Mouse (Mus musculus) thymus, adult 2 months (tissue): ENCODE measurements at regions not wholly inside any gene's neighbourhood (a gene's known extent, or its start where the extent isn't known, plus 50 kb on each side); places are given as distances from the start of the nearest gene placed in this dataset.

Experiments used
- CTCF ChIP-seq: fragments of 200-500 bp; IDR thresholded peaks from 2 replicates; pipeline ENCODE4 v1.5.1; 2012; ENCODE audit warnings: mild to moderate bottlenecking, control low read depth, low read length, moderate library complexity, borderline replicate concordance; ENCODE audit not compliant: control insufficient read depth, poor library complexity, insufficient read depth; ENCODE audit errors: extremely low read depth
- POLR2A ChIP-seq: fragments of 200-500 bp; IDR thresholded peaks from 2 replicates; pipeline ENCODE4 v1.6.1; 2012; ENCODE audit warnings: mild to moderate bottlenecking, low read length, control low read depth, moderate library complexity; ENCODE audit not compliant: control insufficient read depth, poor library complexity, insufficient read depth; ENCODE audit errors: extremely low read depth

DNA sequence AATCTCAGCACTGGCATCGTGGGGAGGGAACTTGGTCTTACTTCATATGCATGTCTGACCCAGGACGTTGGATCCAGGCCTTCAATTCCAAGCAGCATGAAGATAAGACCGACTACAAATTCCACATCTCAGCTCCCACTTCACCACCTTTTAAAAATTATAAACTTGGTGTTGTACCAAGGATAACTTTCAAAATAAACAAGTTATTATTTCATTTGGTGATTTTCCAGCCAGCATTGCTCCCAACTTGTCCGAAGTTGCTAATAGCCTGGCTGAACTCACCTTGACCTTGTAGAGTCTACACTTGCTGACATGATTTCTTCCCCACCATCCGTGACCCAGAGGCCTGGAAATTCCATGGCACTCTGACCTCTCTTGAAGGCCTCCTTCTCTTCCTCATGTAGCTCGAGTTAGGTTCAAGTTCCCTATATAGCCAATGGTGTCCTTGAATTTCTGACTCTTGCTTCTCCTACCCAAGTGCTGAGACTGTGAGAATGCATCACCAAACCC lies 123.7 kb downstream of the Thbs2 start:
- TF ChIP-seq POLR2A (no peak), CTCF (no peak)
